Mouse (Mus musculus) liver, embryonic 16.5 days (tissue): ENCODE data around the gene Esrrg. TPM values are rescaled to one million over a fixed set of nuclear protein-coding genes. Genes with fewer than 3 reads are reported as not detected.

ENCODE experiments used
- ATAC-seq: fragments of 200-750 bp; cut with Nextera tagmentation; 2 replicates; pipeline ENCODE4 v1.8.0; 2017; ENCODE audit warnings: low read depth, mild to moderate bottlenecking, moderate number of reproducible peaks, moderate library complexity
- H3K27ac ChIP-seq: fragments of 300-500 bp; sonication (generic); 2 replicates; pipeline ENCODE4 v1.5.1; 2014; ENCODE audit warnings: mild to moderate bottlenecking, low read length
- H3K27me3 ChIP-seq: fragments of 300-500 bp; sonication (generic); 2 replicates; pipeline ENCODE4 v1.6.1; 2014; ENCODE audit warnings: low read depth, low read length, mixed read lengths; ENCODE audit not compliant: control insufficient read depth, insufficient read depth
- H3K36me3 ChIP-seq: fragments of 300-500 bp; sonication (generic); 2 replicates; pipeline ENCODE4 v1.6.1; 2014; ENCODE audit warnings: mild to moderate bottlenecking; ENCODE audit not compliant: control insufficient read depth, insufficient read depth
- H3K4me1 ChIP-seq: fragments of 300-500 bp; sonication (generic); 2 replicates; pipeline ENCODE4 v1.6.1; 2014; ENCODE audit warnings: low read depth, low read length, mixed read lengths; ENCODE audit not compliant: control insufficient read depth
- H3K4me2 ChIP-seq: fragments of 300-500 bp; sonication (generic); 2 replicates; pipeline ENCODE4 v1.6.1; 2014; ENCODE audit warnings: low read depth, low read length, mixed read lengths
- H3K4me3 ChIP-seq: fragments of 300-500 bp; sonication (generic); 2 replicates; pipeline ENCODE4 v1.5.1; 2014; ENCODE audit warnings: low read depth, mild to moderate bottlenecking, low read length
- H3K9ac ChIP-seq: fragments of 300-500 bp; sonication (generic); 2 replicates; pipeline ENCODE4 v1.6.1; 2014; ENCODE audit warnings: low read depth, low read length
- H3K9me3 ChIP-seq: fragments of 300-500 bp; sonication (generic); replicated peaks from 2 replicates; pipeline ENCODE4 v1.6.1; 2016; ENCODE audit warnings: low read length; ENCODE audit not compliant: control insufficient read depth
- WGBS: fragments of 180-500 bp; shearing (Covaris S2); extraction: QIAGEN DNeasy Blood & Tissue Kit; methylation state at CpG from one replicate; pipeline ENCODE4 v1.1.7; 2014; ENCODE audit not compliant: insufficient replicate concordance; 5-methylcytosine and 5-hydroxymethylcytosine counted together
- polyA plus RNA-seq: library from polyadenylated mRNA; unstranded; fragments of >200 nt; fragmentation: Nextera tagmentation; extraction: Ambion mirVana; gene quantifications from 2 replicates; pipeline ENCODE4 v1.2.1, GENCODE M21; 2015

Esrrg gene
- polyA plus RNA-seq, 1 experiment from 2014 or later, result 0.19 TPM

DNA sequence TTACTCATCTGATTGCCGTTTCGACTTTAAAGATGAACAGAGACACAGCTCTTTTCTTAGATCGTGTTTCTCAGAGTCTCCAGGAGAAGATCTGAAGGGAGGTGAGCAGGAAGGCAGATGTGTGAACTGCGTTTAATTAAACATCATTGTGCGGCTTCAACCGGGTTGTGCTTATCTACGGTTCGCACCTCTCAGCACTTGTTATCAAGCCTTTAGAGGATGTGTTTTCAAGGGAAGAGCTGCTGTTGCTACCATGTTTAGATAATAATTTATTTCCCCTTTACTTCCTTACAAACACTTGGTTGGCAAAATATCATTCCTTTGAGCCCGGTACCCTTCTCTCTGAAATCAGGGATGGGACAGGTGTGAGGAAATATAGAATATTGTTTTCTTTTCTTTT, 460.2 kb downstream of the Esrrg start:
- Histone ChIP-seq H3K4me2 (no peak overlapping the region), H3K9me3 (no peaks in the 10 kb centered on the region), H3K4me1 (no peaks in the 10 kb centered on the region), H3K36me3 (no peaks in the 10 kb centered on the region), H3K4me3 (no peak overlapping the region), H3K9ac (no peak overlapping the region), H3K27me3 (no peaks in the 10 kb centered on the region), H3K27ac (no peak overlapping the region)
- peak; percentile 45; the same call in 1 of the 2 replicates for ATAC-seq
- 30% methylated on average over 9 of the region's 9 CpGs for WGBS

DNA sequence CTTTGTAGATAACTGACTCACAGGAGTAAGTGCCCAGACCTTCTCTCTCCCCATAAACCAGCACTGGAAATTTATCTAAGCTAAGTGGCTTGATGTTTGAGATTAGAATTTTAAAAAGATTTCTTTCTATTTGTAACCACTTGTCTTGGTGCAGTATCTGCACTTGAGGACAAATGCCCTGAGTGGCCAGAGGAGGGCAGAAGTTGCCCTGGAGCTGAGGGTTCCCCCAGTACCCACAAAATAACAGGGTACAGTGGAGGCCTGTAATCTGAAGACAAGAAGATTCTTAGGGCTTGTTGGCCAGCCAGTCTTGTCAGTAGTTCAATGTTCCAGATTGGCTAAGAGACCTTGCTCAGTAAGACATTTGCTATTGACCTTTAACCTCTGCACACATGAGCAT, 461.3 kb downstream of the Esrrg start:
- H3K4me1 ChIP-seq, result no peaks in the 10 kb centered on the region
- no peak for ATAC-seq
- no peak overlapping the region for H3K4me3 ChIP-seq
- H3K36me3 ChIP-seq, result no peaks in the 10 kb centered on the region
- H3K9ac ChIP-seq, result no peak overlapping the region
- H3K9me3 ChIP-seq, result no peaks in the 10 kb centered on the region
- no peak overlapping the region for H3K4me2 ChIP-seq
- H3K27me3 ChIP-seq, result no peaks in the 10 kb centered on the region
- no peak overlapping the region for H3K27ac ChIP-seq

DNA sequence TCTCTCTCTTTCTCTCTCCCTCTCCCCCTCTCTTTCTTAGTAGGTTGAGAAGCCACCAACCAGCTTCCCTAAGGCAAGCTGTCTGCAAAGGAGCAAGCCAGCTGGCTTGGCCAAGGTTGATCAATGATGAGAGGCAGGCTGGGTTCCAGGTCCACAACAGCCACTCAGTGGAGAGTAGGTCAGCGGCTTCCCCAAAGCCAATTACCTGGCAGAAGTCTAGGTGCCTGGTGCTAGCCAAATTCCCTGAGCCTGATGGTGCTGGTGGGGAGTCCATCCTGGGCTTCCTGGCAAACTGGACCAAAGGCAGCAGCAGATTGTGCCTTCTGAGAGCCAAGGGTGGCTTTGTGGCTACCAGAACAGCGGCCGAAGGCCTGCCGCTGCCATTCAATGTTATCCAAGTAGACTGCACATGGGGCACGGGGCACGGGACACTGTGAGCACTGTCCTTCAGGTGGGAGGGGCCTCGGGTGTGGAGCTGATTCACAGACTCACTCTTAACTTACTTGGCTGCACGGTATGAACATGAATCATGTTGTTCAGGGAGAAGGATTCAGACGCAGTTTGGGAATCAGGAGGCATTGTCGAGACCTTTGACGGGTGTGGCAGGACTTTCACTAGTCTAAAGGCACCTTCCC, 469.1 kb downstream of the Esrrg start:
- H3K9me3 ChIP-seq, result no peaks in the 10 kb centered on the region
- ATAC-seq, result no peak
- no peak overlapping the region for H3K4me3 ChIP-seq
- H3K4me1 ChIP-seq, result no peaks in the 10 kb centered on the region
- no peak overlapping the region for H3K9ac ChIP-seq
- H3K27me3 ChIP-seq, result no peaks in the 10 kb centered on the region
- 70% methylated on average over 11 of the region's 11 CpGs for WGBS
- H3K36me3 ChIP-seq, result no peaks in the 10 kb centered on the region
- no peak overlapping the region for H3K27ac ChIP-seq
- no peak overlapping the region for H3K4me2 ChIP-seq

DNA sequence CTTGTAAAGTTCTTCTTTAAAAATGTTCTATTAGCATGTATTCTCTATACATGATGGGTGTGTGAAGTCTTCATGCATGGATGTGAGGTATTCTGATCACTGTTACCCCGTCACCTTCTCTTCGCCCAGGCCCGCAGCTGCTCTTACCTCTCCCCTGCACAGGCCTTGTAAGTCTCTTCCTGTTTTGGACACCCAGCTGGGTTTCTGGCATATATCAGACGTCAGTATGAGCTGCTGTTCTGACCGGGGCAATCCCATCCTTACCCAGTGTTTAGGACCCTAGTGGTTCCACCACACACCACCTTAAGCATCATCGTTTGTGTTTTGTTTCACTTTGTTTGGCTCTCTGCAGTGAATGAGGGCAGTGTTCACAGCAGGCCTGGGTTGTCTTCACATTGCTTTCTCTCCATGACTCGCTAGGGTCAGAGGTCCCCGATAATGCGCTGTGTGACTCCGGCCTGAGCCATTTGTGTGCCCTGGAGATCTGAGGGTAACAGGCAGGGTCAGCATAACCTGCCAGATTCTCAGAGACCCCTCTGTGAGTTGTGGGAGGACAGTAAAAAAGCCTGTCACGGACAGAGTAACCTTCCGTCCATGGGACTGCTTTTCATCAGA, 471.8 kb downstream of the Esrrg start:
- no peak for ATAC-seq

DNA sequence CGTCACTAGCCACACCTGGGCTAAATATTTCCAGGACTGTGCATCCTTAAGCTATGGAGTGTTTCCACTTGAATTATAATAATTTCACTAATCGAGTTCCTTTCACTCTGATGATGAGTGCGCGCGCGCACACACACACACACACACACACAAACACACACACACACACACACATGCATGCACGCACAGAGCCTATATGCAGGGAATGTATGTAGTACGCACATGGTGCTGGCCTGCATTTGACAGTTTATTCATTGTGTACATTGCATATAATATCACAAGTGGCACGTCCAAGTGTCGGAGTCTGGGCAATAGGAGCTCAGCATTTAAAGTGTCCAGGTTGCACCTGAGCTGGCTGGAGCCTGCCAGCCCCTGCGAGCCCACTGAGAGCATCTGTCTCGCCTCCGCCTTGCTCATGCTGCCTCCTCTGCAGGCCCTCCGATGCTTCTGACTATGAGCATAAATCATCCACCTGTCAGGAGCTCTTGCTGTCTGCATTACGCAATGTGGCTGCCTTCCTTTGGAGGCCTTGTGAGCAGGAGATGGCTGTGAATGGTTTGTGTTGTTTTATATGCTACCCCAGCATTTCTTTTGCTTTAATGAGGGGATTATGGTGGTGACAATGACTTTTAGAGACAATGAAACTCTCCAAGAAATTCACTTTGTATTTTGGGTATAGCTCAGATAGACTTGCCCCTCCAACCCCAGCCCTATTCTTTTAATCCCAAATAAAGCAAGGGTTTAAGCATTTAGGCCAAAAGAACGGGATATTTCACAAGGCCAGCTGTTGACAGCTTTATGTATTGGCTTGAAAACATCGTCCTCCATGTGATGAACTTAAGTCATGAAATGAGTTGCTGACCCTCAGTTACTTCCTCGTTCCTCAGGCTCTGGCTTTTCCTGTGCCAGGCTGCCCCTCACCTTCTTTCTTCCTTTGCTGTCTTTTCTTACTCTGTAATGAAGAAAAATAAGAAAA, 474.4 kb downstream of the Esrrg start:
- no peaks in the 10 kb centered on the region for H3K4me1 ChIP-seq
- 60% methylated on average over 18 of the region's 18 CpGs for WGBS
- ATAC-seq, result no peak
- H3K9me3 ChIP-seq, result no peaks in the 10 kb centered on the region
- H3K4me2 ChIP-seq, result no peak overlapping the region
- no peaks in the 10 kb centered on the region for H3K27me3 ChIP-seq
- no peaks in the 10 kb centered on the region for H3K36me3 ChIP-seq
- no peak overlapping the region for H3K4me3 ChIP-seq
- no peak overlapping the region for H3K9ac ChIP-seq
- no peak overlapping the region for H3K27ac ChIP-seq

More for the DNA sequence above, 471.8 kb downstream of the Esrrg start:
- Histone ChIP-seq H3K9ac (no peak overlapping the region), H3K27me3 (no peaks in the 10 kb centered on the region), H3K4me2 (no peak overlapping the region), H3K9me3 (no peaks in the 10 kb centered on the region), H3K27ac (no peak overlapping the region), H3K4me3 (no peak overlapping the region), H3K4me1 (no peaks in the 10 kb centered on the region), H3K36me3 (no peaks in the 10 kb centered on the region)
- WGBS, result 59% methylated on average over 12 of the region's 12 CpGs

DNA sequence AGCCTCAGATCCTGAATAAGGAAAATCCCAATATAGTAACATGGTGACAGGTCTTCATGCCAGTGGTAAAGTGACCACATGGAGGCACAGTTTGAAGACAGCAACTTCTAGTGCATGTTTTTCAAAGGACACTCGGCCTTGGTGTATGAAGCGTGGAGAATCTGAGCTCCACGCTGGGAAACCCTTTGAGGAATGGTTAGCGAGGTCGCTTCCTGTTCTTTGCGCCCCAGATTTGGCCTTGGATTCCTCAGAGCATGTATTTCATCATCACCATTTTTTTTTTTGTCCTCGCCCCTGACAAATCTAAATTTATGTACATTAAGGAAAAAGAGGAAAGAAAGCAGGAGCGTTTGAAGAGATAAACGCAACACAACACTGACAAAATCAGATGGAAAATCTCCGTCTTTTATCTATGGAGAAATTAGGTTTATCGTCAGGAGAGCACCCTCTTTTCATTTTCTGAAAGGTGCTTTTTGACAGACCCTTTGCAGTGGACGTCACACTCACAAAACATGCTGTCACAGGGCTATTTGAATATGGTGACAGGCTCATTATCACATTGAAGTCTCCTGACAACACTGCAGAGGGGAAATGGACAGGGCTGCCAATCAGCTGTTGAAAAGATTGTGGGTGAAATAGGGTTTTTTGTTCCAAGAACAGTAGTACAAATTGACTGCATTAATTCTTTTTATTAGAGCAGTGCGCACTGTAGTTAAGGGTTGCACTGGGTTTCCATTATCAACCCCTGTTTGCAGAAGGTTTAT, 476.7 kb downstream of the Esrrg start:
- no peak overlapping the region for H3K4me3 ChIP-seq

DNA sequence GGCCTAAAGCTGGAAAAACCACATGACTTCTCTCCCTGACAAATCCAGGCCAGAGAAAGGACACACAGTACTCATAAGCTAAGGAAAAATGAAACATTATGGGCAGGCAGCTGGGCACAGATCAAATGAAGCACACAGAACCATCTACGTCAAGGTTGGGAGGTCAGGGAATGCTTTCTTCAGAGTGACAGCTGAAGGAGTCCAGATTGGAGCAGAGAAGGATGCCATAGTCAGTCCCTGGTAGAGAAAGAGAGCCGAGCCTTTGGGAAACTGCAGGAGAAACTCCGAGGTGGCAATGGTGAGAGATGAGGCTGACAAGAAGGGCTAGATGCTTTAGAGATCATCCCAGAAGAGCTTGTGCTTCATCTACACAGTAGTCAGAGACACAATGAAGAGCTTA, 485.1 kb downstream of the Esrrg start:
- no peaks in the 10 kb centered on the region for H3K4me1 ChIP-seq
- H3K4me2 ChIP-seq, result no peak overlapping the region
- H3K27me3 ChIP-seq, result no peaks in the 10 kb centered on the region
- H3K27ac ChIP-seq, result no peak overlapping the region
- H3K9me3 ChIP-seq, result no peaks in the 10 kb centered on the region
- WGBS, result 61% methylated on average over 3 of the region's 3 CpGs
- H3K36me3 ChIP-seq, result no peaks in the 10 kb centered on the region
- H3K4me3 ChIP-seq, result no peak overlapping the region
- H3K9ac ChIP-seq, result no peak overlapping the region
- no peak for ATAC-seq

More for the DNA sequence above, 476.7 kb downstream of the Esrrg start:
- WGBS, result 63% methylated on average over 13 of the region's 13 CpGs
- Histone ChIP-seq H3K4me1 (no peaks in the 10 kb centered on the region), H3K36me3 (no peaks in the 10 kb centered on the region), H3K9me3 (no peaks in the 10 kb centered on the region), H3K27ac (no peak overlapping the region), H3K4me2 (no peak overlapping the region), H3K27me3 (no peaks in the 10 kb centered on the region), H3K9ac (no peak overlapping the region)
- ATAC-seq, result no peak

DNA sequence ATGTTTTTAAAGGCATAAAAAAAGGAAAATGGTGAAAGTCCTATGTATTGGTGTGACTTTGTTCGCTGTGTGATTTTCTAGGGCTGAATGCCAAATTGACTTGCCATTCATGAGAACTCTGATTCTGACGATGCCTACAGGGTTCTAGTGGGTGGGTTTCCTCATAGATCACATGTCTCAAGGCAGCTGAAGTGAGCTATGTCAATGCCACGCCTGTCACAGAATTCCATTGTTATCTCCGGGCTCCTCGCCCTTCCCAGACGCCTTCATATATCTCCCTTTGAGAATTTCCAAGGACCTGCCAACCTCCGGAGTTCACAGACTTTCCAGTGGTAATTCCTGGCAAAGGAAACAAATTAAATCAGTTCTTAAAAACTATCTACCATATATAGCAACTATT, 493.2 kb downstream of the Esrrg start:
- H3K4me1 ChIP-seq, result no peaks in the 10 kb centered on the region
- H3K36me3 ChIP-seq, result no peaks in the 10 kb centered on the region
- WGBS, result 62% methylated on average over 7 of the region's 7 CpGs
- H3K4me3 ChIP-seq, result no peak overlapping the region
- H3K27ac ChIP-seq, result no peak overlapping the region
- no peaks in the 10 kb centered on the region for H3K27me3 ChIP-seq
- H3K4me2 ChIP-seq, result no peak overlapping the region
- no peaks in the 10 kb centered on the region for H3K9me3 ChIP-seq
- no peak overlapping the region for H3K9ac ChIP-seq
- ATAC-seq, result no peak
